Mouse (Mus musculus): Measurements from ENCODE around the gene Slc36a3.

GRCm38 (mm10) chr11:55197740-55198510, 46.4 kb upstream of the Slc36a3 start:
- no peak for TF ChIP-seq CTCF (IDR thresholded peaks at IDR 0.05; ENCODE audit: extremely low read depth, insufficient read length, insufficient replicate concordance, low read depth, low read length)
- TF ChIP-seq POLR2A (IDR thresholded peaks at IDR 0.05; ENCODE audit: low read depth, low read length): no peak

Measured in small intestine, adult 2 months (tissue).